Mouse (Mus musculus) right cerebral cortex, adult 18-20 months (tissue): Measurements from ENCODE around the gene Atp1b2.
A peak's percentile ranks its signal among the peaks of the same experiment; 100 is the strongest.
"Not testable (repeated sequence)": the region's sequence is repeated elsewhere in the genome, so short reads cannot be mapped to it uniquely, and the experiment has no call there.

ENCODE experiments used
- DNase-seq: peaks from one replicate; pipeline ENCODE4 v3.0.0; 2022; ENCODE audit warnings: mixed read lengths

Atp1b2 gene

DNA sequence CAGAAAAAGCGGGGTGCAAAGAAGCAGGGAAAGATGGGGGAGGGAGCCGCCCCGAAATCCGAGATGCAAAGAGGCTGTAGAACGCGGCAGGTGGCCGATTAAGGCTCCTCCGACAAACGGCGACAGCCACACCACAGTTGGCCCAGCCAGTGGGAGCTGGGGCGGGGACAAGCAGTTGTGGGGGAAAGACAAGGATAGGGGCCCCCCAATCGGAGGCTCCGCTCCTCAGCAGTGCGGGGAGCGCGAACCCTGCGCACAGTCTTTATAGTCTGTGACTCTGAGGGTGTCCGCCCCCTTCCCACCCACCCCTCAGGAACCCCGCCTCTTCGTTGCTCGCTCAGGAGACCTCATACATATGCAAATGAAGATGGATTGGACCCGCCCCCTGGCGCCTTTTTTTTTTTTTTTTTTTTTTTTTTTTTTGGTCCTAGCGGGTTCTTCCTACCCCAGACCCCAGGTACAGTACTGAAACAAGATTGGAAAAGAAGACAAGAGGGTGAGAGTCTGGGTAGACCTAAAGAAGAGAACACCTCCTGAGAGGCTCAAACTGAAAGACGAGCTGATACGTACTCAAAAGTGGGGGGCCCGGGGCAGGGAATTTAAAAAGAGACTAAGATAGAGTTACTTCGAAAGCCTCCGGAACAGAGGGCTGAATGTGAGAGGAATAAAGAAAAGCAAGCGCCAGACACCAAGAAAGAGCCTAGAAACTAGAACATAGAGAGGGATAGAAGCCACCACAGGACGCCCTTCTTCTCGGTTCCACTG is at the start of gene Atp1b2:
TSS of gene Atp1b2 (minus strand) at position 217 of the 765 bp plus-strand sequence.
- peak; percentile 83 for DNase-seq

DNA sequence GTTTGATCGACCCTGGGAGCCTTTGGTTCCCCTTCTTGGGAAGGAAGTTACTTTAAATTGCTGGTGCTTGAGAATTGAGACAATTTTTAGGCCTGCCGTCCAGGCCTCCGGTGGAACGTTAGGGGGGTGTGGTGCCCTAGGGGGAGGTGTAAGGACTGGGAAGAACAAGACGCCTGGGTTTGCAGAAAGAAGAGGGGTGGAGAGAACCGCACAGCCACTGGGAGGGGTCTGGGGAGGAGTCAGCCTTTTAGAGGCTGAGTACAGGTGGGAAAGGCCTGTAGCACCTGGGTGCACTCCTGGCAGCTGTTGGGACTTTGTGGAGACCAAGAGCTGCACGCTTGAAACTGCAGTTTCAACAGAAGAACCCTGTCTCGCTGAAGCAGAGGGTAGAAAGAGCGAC is 49.0 kb upstream of the Atp1b2 start:
- no peak for DNase-seq

DNA sequence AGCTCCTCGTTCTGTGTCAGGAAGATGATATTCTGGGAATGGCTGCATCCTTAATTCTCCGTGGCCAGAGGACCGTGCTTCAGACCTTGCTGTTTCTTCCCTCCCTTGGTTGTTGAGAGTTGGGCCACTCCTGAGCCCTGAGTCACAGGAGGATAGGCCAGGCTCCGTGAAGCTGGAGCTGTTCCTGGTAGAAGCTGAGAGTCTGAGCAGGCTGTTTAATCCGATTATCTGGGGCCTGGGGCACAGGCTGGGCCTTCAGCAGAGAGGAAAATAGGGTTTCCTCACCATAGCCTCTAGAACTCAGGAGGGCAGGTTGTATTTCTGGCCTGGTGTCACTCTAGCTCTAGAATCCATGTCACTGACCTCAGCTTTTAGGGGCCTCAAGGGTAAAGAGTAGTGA is 47.7 kb upstream of the Atp1b2 start:
- no peak for DNase-seq

DNA sequence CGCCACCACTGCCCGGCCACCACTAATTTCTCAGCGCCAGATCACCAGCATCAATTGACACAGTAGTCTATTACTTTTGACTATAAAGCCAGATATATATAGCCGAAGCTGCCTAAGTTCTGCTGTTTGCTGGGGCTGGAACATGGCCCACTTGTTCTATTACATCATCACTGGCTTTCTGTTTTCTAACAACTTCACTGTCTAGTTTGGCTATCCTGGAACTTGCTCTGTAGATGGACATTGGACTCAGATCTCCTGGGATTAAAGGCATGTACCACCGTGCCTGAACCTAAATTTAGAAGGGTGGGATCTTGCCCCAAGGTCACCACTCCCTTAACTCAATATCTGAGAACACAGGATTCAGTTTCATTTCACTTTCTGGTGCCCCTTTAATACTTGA is 40.1 kb upstream of the Atp1b2 start:
- no peak for DNase-seq

DNA sequence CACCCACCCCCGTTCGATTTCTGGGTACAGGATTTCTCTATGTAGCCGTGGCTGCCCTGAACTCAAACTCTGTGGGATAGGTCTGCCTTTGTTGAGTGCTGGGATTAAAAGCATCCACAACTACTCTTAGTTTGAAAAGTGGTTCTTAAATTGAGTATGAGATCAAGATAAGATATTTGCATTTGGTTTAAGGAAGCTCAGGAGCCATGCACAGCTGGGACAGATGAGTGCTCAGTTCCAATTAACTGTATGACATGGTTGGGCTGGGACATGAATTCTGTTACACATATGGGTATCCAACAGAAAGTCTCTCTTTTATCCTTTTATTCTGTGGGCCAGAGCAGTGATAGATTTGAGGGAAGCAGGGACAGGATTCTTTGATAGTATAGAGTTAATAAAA is 29.7 kb upstream of the Atp1b2 start:
- DNase-seq, result no peak

DNA sequence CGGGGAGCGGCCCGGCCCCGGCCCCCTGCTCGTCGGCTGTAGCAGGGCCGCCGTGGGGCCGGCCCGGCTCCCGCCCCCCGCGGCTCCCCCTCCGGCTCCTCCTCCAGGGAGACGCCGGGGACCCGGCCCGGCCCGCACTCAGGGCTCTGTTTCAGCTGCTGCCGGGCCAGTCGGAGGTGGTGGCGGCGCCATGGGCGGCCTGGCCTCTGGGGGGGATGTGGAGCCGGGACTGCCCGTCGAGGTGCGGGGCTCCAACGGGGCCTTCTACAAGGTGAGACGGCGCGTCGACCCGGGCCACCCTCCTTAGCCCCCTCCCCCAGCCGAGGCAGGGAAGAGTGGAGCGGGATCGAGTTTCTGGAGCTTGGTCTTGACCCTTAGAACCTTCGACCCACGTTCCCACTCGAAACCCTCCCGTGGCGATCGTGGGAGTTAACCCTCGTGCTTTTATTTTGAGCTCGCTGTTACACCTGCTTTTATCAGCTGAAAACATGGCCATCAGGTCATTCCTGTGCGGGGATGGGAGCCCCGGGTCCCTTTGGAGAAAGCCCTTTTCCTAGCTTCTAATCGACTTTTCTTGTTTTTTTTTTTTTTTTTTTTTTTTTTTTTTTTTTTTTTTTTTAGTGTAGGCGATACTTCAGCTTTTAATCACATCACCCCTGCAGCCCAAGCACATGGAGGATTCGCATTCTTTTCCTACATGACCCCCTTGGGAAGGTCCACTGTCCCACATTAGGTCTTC is 27.6 kb upstream of the Atp1b2 start:
- DNase-seq, result no peak

DNA sequence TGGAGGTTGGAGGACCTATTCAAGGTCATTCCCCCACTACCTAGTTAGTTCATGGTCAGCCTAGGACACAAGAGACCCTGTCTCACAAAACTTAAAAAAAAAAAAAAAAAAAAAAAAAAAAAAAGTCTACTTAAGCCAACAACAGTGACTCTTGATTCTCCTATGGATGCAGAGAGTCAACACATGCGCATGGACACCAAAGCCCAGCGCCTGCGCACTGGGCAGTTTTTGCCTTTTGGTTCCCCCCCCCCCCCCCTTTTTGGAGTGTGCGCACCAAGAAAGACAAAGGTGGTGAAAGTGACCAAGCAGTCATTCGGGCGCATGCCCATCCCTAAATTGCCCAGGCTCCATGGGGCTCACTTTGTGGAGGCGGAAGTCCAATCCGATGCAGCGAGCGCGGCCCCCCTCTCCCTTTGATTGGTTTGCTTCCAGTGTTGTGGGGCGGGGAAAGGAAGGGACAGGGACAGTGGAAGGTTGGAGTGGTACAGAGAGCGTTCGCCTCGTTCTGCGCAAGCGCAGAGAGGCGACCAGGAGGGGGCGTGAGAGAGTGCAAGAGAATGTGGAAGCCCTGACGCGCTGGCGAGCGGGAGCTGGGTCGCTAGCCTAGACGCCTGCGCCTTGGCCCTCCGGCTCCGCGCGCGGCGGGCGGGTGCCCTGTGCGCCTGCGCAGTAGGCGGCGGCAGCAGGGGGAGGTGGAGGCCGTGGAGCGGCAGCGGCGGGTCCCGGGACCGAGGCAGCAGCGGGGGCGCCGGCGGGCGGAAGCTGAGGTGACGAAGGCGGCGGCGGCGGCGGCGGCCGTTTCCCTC is 26.7 kb upstream of the Atp1b2 start, which contains the start of gene Fxr2:
TSS of gene Fxr2 (plus strand) at position 707 of the 806 bp plus-strand sequence.
- peak; percentile 100 for DNase-seq

DNA sequence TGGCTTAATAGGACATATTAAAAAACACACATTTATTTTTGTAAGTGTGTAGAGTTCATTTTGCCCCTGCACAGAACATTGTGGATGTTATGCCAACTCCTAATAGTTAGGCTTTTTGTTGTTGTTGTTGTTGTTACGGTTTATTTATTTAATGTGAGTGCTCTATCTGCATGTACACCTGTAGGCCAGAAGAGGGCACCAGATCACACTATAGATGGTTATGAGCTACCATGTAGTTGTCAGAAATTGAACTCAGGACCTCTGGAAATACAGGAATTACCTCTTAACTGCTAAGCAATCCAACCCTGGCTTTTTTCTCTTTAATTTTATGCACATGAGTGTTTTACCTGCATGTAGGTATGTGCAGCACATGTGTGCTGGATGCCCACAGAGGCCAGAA is 24.1 kb upstream of the Atp1b2 start:
- no peak for DNase-seq

DNA sequence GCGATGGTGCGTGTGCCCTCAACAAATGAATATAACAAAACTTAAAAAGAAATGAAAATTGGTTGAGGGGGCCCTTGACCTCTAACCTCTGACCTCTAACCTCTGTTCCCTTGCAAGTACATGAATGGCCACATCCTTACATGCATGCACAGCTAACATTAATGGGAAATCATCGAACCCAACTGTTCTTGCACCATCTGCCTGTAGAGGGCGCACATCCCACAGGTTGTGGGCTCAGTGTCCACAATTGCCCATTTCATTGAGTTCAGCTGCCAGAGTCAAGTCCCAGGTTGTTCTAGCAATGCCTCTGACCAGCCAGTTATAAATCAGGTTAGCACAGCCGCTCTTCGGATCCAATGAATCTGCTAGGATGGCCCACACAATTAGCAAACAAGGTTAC is 22.5 kb upstream of the Atp1b2 start:
- peak; percentile 69 for DNase-seq

DNA sequence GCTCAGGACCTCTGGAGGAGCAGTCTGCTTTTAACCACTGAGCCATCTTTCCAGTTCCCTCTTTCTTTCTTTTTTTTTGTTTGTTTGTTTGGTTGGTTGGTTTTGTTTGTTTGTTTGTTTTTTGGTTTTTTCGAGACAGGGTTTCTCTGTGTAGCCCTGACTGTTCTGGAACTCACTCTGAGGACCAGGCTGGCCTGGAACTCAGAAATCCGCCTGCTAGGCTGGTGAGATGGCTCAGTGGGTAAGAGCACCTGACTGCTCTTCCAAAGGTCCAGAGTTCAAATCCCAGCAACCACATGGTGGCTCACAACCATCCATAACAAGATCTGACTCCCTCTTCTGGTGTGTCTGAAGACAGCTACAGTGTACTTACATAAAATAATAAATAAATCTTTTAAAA is 18.6 kb upstream of the Atp1b2 start:
- not testable (repeated sequence) for DNase-seq

DNA sequence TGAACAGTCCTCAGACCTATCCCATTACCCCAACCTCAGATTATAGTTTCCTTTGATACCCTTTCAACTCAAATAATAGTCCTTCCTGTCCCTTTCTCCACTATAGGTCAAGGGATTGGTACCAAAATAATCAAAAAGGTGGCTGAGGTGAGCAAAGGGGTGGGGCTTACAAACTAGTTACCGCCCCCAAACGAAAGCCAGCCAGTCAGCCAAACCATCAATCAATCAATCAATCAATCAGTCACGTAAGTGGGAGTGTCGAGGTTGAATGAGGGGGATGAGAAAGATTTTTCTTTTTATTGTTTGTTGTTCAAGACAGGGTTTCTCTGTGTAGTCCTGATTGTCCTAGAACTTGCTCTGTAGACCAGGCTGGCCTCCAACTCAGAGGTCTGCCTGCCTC is 17.3 kb upstream of the Atp1b2 start:
- no peak for DNase-seq

DNA sequence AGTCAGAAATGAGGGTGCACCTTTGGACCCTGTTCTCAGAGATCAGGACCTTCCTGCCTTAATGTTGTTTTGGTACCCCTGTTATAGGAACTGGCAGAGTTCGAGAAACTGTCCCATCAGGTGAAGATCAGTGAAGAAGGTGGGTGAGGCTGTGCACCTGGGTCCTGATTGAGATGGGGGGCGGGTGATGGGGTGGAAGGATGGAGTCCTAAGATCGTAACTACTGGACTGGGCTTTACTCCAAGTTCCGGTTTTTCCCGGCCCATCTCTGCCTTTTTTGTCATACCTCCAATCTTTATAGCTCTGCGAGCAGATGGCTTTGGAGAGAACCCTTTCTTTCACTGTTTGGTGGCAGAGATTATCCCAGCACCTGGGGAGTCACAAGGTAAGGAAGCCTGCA is 16.7 kb upstream of the Atp1b2 start:
- DNase-seq, result no peak

DNA sequence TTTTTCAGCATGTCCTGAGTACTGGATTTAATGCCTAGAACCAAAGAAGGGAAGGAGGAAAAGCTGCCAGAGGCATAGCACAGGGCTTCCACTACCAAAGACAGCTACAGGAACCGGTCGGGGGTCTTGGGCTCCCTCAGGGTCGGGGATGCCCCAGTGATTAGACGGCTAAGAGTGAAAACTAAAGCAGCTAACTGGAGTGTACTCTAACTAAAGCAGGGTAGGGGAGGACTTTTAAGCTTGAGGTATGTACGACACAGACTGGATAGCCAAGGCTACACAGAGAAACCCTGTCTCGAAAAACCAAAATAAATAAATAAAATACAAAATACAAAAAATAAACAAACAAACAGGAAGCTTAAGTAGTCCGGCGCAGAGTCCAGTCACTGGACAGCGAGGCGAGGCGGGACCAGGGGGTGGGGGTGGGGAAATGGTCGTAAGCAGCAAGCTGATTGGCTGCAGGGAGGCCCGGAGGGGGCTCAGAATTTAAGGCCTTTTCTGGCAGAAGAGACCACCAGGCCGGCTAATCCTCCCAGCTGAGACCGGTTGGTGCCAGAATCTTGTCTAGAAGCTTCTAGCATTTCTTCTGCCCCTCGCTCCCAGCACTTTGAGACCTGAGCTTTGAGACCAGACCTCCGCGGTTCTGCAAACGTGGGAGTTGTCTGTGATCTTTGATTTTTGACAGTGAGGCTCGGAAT is 16.0 kb upstream of the Atp1b2 start, which contains the start of gene Sat2:
TSS of gene Sat2 (plus strand) at position 454 of the 698 bp plus-strand sequence.
- no peak for DNase-seq

DNA sequence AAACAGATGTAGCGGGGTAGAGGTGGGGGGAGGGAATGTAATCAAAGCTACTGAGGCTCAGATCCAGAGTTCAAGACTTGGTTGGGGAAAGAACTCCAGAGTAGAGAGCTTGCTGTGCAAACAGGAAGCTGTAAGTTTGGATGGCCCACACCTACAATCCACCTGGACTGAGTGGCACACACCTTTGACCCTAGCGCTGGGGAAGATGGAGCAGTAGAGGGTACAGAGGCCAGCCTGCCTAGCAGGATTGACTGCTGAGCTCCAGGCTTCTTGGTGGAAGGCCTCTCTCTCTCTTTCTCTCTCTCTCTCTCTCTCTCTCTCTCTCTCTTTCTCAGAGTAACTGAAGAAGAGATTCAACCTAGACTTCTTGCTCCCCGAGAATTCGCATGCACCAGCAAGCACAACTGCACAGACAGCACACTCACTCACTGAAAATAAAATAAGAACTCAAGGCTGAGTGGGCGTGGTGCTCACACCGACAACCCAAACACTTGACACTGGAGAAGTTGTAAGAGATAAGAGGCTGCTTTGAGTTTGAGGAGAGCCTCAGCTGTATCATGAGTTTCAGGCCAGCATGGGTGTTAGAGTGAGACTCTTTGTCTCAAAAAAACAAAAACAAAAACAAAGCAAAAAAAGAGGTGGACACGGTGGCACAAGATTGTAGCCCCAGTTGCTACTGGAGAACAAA is 14.8 kb upstream of the Atp1b2 start:
- DNase-seq, result no peak

DNA sequence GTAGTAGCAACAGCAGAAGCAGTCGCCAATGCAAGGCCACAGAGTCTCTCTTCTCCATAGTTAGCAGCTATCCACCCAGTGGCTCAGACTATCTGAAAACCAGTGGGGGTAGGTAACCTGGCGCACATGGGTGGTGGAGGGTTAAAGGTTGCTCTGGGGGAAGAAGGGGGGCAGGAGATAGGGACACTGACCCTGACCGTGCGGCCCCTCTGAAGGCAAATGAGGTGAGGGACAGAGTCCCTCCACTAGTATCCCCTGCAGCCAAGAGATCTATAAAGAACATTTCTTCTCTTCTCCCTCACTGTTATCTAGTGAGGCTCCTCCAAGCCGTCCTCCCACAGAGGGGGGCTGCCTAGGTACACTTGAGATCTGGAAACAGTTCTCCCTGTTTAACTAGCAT is 12.1 kb upstream of the Atp1b2 start, which contains the start of gene Shbg:
TSS of gene Shbg (minus strand) at position 101 of the 400 bp plus-strand sequence.
- no peak for DNase-seq

DNA sequence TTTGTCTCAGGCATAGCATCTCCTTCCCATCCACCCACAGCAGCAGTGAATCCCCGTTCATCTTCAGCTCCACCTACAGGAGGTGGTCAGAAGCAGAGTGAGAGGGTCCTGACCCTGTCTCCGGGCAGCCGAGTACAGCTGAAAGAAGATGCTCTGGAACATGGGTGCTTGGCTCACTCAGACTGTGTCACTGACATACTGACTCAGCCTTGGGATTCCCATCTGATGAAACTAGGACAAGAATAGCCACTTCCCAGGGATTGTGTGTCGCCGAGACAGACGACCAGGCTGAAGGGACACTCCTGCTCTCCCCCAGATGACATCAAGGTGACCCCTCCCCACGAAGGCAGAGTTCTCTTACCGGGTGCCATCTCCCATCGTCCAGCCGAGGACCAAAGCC is 11.0 kb upstream of the Atp1b2 start:
- DNase-seq, result no peak

DNA sequence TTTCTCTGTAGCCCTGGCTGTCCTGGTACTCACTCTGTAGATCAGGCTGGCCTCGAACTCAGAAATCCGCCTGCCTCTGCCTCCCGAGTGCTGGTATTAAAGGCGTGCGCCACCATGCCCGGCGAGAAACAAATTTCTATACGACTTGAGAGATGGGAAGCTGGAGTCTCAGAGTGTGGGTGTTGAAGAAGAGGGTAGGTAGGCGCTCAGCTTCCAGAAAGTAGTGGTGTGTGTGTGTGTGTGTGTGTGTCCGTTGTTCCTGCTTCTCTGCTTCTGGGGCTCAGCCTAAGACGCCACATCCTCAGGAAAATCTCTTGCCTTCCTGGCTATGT is 8.5 kb upstream of the Atp1b2 start:
- not testable (repeated sequence) for DNase-seq

DNA sequence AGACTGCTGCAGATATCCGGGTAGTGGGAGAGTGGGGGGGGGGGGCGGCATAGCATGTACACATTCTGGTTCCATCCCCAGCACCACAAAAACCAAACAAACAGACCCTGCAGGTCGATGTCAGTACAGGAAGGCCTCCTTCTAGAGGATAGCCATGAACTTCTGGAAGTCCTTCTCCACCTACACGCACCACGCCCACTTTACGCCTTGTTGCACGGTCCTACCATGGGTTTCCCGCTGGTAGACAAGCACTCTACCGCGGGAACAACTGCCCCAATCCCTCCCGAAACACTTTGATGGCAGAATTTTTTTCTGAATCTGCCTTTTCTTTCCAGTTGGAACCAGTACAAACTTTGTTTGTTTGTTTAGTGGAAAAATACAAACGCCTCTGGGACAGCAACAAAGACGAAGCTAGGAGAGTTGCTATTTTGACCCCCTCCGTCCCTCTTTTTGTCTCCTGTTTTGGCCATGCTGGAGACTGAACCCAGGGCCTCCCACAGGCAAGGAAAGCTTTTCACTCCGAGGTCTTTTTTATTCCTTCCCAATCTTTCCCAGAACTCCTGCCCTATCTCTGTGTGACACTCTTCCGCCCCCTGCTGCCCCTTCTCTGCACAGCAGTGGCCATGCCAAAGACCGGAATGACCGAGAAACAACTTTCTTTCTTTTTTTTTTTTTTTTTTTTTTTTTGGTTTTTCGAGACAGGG is 8.0 kb upstream of the Atp1b2 start:
- DNase-seq, result peak; percentile 71

DNA sequence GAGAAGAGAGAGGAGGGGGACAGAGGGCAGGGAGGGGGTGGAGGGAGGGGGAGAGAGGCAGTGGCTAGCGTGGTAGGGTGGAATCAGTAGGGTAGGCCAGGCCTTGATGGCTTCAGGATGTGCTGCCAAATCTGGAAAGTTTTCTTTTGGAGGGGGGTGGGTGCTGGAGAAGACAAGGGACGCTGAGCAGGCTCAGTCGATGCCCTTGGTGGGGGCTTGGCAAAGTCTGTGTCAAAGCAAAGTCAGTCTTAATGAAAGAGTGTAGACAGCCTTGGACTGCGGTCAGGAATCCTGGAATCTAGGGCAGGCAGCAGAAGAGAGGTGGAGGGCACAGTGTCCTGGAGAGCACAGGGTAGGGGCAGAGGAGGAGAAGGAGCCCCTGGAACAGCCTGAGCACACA is 5.2 kb upstream of the Atp1b2 start:
- no peak for DNase-seq

DNA sequence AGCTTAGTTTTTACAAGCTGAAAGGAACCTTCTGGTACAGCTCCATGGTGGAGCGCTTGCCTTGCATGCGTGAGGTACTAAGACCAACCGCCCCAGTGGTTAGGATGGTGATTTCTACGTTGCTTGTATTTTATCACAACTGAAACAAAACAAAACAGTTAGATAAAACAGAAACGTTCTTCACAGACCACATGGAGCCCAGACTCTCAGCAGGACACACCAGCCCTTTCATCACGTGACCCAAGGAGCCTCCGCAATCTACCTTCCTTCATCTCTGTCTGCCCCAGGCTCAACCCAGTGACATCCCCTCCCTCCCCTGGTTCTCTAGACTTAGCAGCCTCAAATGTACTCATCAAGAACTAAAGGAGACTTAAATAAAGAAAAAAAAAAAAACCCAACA is 3.7 kb upstream of the Atp1b2 start:
- DNase-seq, result no peak

DNA sequence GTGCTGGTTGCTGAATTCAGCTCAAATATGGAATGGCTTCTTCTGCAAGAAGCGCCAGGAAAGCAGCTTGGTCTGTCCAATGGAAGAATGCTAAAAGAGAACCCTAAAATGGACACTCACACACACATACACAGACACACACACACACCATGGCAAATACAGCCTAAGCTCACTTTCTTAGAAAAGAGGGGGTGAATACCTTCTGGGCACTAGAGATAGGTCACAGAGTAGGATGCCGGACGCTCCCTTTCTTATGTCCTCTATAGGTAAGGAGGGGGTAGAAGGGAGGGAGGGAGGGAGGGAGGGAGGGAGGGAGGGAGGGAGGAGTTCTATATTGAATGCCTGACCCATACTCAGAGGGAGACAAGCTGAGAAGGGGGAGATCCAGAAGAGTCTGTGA is 2.8 kb upstream of the Atp1b2 start:
- DNase-seq, result no peak

DNA sequence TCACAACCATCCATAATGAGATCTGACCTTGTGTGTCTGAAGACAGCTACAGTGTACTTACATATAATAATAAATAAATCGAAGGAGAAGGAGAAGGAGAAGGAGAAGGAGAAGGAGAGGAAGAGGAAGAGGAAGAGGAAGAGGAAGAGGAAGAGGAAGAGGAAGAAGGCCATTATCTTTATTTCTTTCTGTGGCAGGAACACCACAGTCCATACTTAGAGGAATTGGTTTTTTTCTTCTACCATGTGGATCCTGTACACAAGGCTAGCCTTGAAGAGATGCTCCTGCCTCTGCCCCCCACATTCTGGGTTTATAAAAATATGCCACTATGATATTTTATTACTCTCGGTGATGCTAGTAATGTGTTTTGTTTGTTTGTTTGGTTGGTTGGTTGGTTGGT is 1.1 kb upstream of the Atp1b2 start:
- no peak for DNase-seq
